Mouse (Mus musculus) liver, postnatal 0 days (tissue): ENCODE results near the gene Olfr1048. TPM values are rescaled to one million over a fixed set of nuclear protein-coding genes. Genes with fewer than 3 reads are reported as not detected.

Experiments used
- ATAC-seq: fragments of 200-750 bp; cut with Nextera tagmentation; 2 replicates; pipeline ENCODE4 v1.8.0; 2017; ENCODE audit warnings: mild to moderate bottlenecking, moderate library complexity
- DNase-seq: peaks from one replicate; pipeline ENCODE4 v3.0.0-alpha.2; 2016
- H3K27ac ChIP-seq: fragments of 300-500 bp; sonication (generic); 2 replicates; pipeline ENCODE4 v1.5.1; 2014; ENCODE audit warnings: antibody characterized with exemption, moderate library complexity, mild to moderate bottlenecking, low read depth
- H3K27me3 ChIP-seq: fragments of 300-500 bp; sonication (generic); 2 replicates; pipeline ENCODE4 v1.6.1; 2014; ENCODE audit warnings: low read length, control low read depth, mixed read lengths; ENCODE audit not compliant: insufficient read depth
- H3K36me3 ChIP-seq: fragments of 300-500 bp; sonication (generic); replicated peaks from 2 replicates; pipeline ENCODE4 v1.6.1; 2014; ENCODE audit warnings: mild to moderate bottlenecking, control low read depth, low read length, moderate library complexity, mixed read lengths; ENCODE audit not compliant: insufficient read depth
- H3K4me1 ChIP-seq: fragments of 300-500 bp; sonication (generic); 2 replicates; pipeline ENCODE4 v1.6.1; 2014; ENCODE audit warnings: antibody characterized with exemption, mild to moderate bottlenecking, control low read depth; ENCODE audit not compliant: insufficient read depth
- H3K4me2 ChIP-seq: fragments of 300-500 bp; sonication (generic); 2 replicates; pipeline ENCODE4 v1.6.1; 2014; ENCODE audit warnings: low read depth, mild to moderate bottlenecking, low read length, moderate library complexity, mixed read lengths
- H3K4me3 ChIP-seq: fragments of 300-500 bp; sonication (generic); 2 replicates; pipeline ENCODE4 v1.5.1; 2014; ENCODE audit warnings: low read depth, low read length
- H3K9ac ChIP-seq: fragments of 300-500 bp; sonication (generic); replicated peaks from 2 replicates; pipeline ENCODE4 v1.6.1; 2014; ENCODE audit warnings: mild to moderate bottlenecking, moderate library complexity
- H3K9me3 ChIP-seq: fragments of 300-500 bp; sonication (generic); 2 replicates; pipeline ENCODE4 v1.6.1; 2016; ENCODE audit warnings: mild to moderate bottlenecking, control low read depth, low read length, mixed read lengths
- CTCF ChIP-seq: sonication (generic); IDR thresholded peaks from 2 replicates; pipeline ENCODE4 v1.5.1; 2016; ENCODE audit warnings: antibody characterized with exemption, low read depth
- EP300 ChIP-seq: IDR thresholded peaks from 2 replicates; pipeline ENCODE4 v1.6.1; 2016; ENCODE audit warnings: antibody characterized with exemption, low read depth, mild to moderate bottlenecking
- polyA plus RNA-seq: library from polyadenylated mRNA; unstranded; fragments of >200 nt; fragmentation: Nextera tagmentation; extraction: Ambion mirVana; gene quantifications from 2 replicates; pipeline ENCODE4 v1.2.1, GENCODE M21; 2015

The Olfr1048 gene
- polyA plus RNA-seq, 1 experiment from 2014 or later = not detected

GRCm38 (mm10) chr2:86185583-86185982, 54.5 kb downstream of the Olfr1048 start, which contains the start of gene Olfr52:
Gene Olfr52 (minus strand): TSS chr2:86185683.
- Histone ChIP-seq H3K27me3 (no peaks in the 10 kb centered on the region), H3K9me3 (no peaks in the 10 kb centered on the region), H3K27ac (no peak within 1 kb of the TSS), H3K4me2 (no peak within 1 kb of the TSS), H3K36me3 (no peaks in the 10 kb centered on the region), H3K4me3 (no peak within 1 kb of the TSS), H3K9ac (no peak within 1 kb of the TSS), H3K4me1 (no peaks in the 10 kb centered on the region)
- ATAC-seq = no peak
- TF ChIP-seq CTCF = no peak
- no peak for TF ChIP-seq EP300
- no peak for DNase-seq

Other genes with a start within 250 kb of the Olfr1048 start
- not detected in 2 replicates for gene Olfr1031, start 250.0 kb downstream of the Olfr1048 start, polyA plus RNA-seq
- gene Olfr1032, start 234.7 kb downstream of the Olfr1048 start, polyA plus RNA-seq = not detected in 2 replicates
- 4.6 and 5.4 TPM in 2 replicates for gene Olfr1033, start 219.7 kb downstream of the Olfr1048 start, polyA plus RNA-seq
- 0.15 and 0.22 TPM in 2 replicates for gene Olfr1034, start 194.4 kb downstream of the Olfr1048 start, polyA plus RNA-seq
- gene Olfr1036, start 166.3 kb downstream of the Olfr1048 start, polyA plus RNA-seq = not detected in 2 replicates
- gene Olfr1037, start 152.9 kb downstream of the Olfr1048 start, polyA plus RNA-seq = not detected in 2 replicates
- not detected in 2 replicates for gene Olfr1039, start 104.4 kb downstream of the Olfr1048 start, polyA plus RNA-seq
- not detected in 2 replicates for gene Olfr1040, start 93.6 kb downstream of the Olfr1048 start, polyA plus RNA-seq
- gene Olfr1042, start 78.5 kb downstream of the Olfr1048 start, polyA plus RNA-seq = not detected in 2 replicates
- gene Olfr1043, start 72.8 kb downstream of the Olfr1048 start, polyA plus RNA-seq = not detected in 2 replicates
- gene Olfr1044, start 62.5 kb downstream of the Olfr1048 start, polyA plus RNA-seq = not detected in 2 replicates
- not detected in 2 replicates for gene Olfr52, start 54.6 kb downstream of the Olfr1048 start, polyA plus RNA-seq
- gene Olfr1045, start 37.3 kb downstream of the Olfr1048 start, polyA plus RNA-seq = not detected in 2 replicates
- not detected in 2 replicates for gene Olfr1046, start 21.0 kb downstream of the Olfr1048 start, polyA plus RNA-seq
- gene Olfr1047, start 8.9 kb downstream of the Olfr1048 start, polyA plus RNA-seq = not detected in 2 replicates
- gene Olfr1049, start 18.0 kb upstream of the Olfr1048 start, polyA plus RNA-seq = not detected in 2 replicates
- gene Olfr1051, start 38.8 kb upstream of the Olfr1048 start, polyA plus RNA-seq = not detected in 2 replicates
- not detected in 2 replicates for gene Olfr1052, start 52.2 kb upstream of the Olfr1048 start, polyA plus RNA-seq
- gene Olfr1053, start 75.0 kb upstream of the Olfr1048 start, polyA plus RNA-seq = not detected in 2 replicates
- gene Olfr1054, start 95.1 kb upstream of the Olfr1048 start, polyA plus RNA-seq = not detected in 2 replicates
- gene Olfr1055, start 110.0 kb upstream of the Olfr1048 start, polyA plus RNA-seq = not detected in 2 replicates
- gene Olfr1056, start 122.2 kb upstream of the Olfr1048 start, polyA plus RNA-seq = not detected in 2 replicates
- gene Olfr1057, start 138.1 kb upstream of the Olfr1048 start, polyA plus RNA-seq = not detected in 2 replicates
- not detected in 2 replicates for gene Olfr1058, start 148.3 kb upstream of the Olfr1048 start, polyA plus RNA-seq
- not detected in 2 replicates for gene Olfr1061, start 173.8 kb upstream of the Olfr1048 start, polyA plus RNA-seq
- not detected in 2 replicates for gene Olfr1062, start 186.5 kb upstream of the Olfr1048 start, polyA plus RNA-seq
- gene Olfr1065, start 210.3 kb upstream of the Olfr1048 start, polyA plus RNA-seq = not detected in 2 replicates
- not detected in 2 replicates for gene Olfr1066, start 216.0 kb upstream of the Olfr1048 start, polyA plus RNA-seq
- gene Olfr228, start 247.1 kb upstream of the Olfr1048 start, polyA plus RNA-seq = not detected in 2 replicates